Mouse (Mus musculus) megakaryocyte, embryonic 14.5 days (primary cell): ENCODE measurements around the gene Mtrf1.

ENCODE experiments used
- FLI1 ChIP-seq: IDR thresholded peaks from 2 replicates; pipeline ENCODE4 v1.6.1; 2012; ENCODE audit warnings: low read length, inconsistent platforms, mixed read lengths
- GATA1 ChIP-seq: IDR thresholded peaks from 3 replicates; pipeline ENCODE4 v1.6.1; 2012; ENCODE audit warnings: mixed read lengths, low read length, inconsistent platforms, borderline replicate concordance

DNA sequence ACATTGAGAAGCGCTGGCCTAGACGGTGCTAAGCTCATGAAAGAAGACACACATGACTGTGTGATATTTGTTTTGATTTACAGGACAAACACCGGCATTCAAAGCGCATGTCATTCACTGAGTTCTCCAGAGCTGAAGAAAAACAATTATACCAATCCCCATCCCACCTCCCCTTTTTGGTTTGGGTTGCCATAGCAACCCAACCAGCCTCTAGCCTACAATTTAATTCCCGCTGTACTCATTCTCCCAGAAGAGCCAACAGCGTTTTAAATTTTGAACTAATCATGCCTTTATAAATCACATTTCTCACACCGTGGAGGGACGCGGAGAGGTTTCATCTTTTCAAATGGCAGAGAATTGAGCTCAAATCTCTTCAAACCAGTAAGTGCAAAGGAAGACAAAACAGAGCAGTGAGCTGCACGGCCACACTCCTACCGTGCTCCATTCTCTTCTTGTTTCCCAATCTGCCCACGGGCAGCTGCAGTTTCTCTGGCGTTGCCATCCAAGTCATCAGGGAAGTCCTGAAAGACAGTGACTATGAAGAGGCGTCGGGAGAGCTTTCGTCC lies 47.6 kb downstream of the Mtrf1 start:
- TF ChIP-seq GATA1 (no peak), FLI1 (no peak)
